Mouse (Mus musculus): ENCODE measurements around the gene Olfr218. TPM values are rescaled to one million over a fixed set of nuclear protein-coding genes. Genes with fewer than 3 reads are reported as not detected.

Olfr218 gene
- polyA plus RNA-seq, 1 experiment from 2014 or later = not detected

- DNase-seq (ENCODE audit: low spot score) (no peak), ATAC-seq (replicated peaks; ENCODE audit: low FRiP score) (no peak)
- Histone ChIP-seq H3K27me3 (replicated peaks; ENCODE audit: control insufficient read depth, insufficient read depth, low read length) (no peaks in the 10 kb centered on the region), H3K9me3 (ENCODE audit: control insufficient read depth, low read length) (no peaks in the 10 kb centered on the region), H3K27ac (ENCODE audit: low read depth, low read length) (no peak overlapping the region), H3K4me2 (no peak overlapping the region), H3K4me1 (replicated peaks; ENCODE audit: control insufficient read depth, insufficient read depth, low read length) (no peaks in the 10 kb centered on the region), H3K36me3 (ENCODE audit: control insufficient read depth, insufficient read depth, low read length) (no peaks in the 10 kb centered on the region), H3K9ac (ENCODE audit: low read depth, low read length) (no peak overlapping the region), H3K4me3 (ENCODE audit: low read depth, low read length) (no peak overlapping the region)
- WGBS = 85% methylated on average over 3 of the region's 3 CpGs
Measured at GRCm38 (mm10) chr1:173249888-173250287, 52.3 kb downstream of the Olfr218 start.

Other genes starting within 250 kb of the Olfr218 start
- not detected in 2 replicates for gene Olfr16, start 247.4 kb upstream of the Olfr218 start, polyA plus RNA-seq (2014; fragmentation: Nextera tagmentation; extraction: Ambion mirVana)
- gene Olfr1408, start 60.4 kb upstream of the Olfr218 start, polyA plus RNA-seq (2014; fragmentation: Nextera tagmentation; extraction: Ambion mirVana) = 0.05 TPM in 1 of 2 replicates, not detected in the other
- not detected in 2 replicates for gene Olfr1406, start 7.2 kb upstream of the Olfr218 start, polyA plus RNA-seq (2014; fragmentation: Nextera tagmentation; extraction: Ambion mirVana)
- not detected in 2 replicates for gene Olfr1404, start 14.6 kb downstream of the Olfr218 start, polyA plus RNA-seq (2014; fragmentation: Nextera tagmentation; extraction: Ambion mirVana)
- gene Fcer1a, start 29.4 kb downstream of the Olfr218 start, polyA plus RNA-seq (2014; fragmentation: Nextera tagmentation; extraction: Ambion mirVana) = 0.16 TPM in 1 of 2 replicates, not detected in the other
- gene Olfr418, start 68.2 kb downstream of the Olfr218 start, polyA plus RNA-seq (2014; fragmentation: Nextera tagmentation; extraction: Ambion mirVana) = not detected in 2 replicates
- gene Mptx2, start 80.0 kb downstream of the Olfr218 start, polyA plus RNA-seq (2014; fragmentation: Nextera tagmentation; extraction: Ambion mirVana) = not detected in 2 replicates
- 15.0 and 16.5 TPM in 2 replicates for gene Ackr1, start 135.9 kb downstream of the Olfr218 start, polyA plus RNA-seq (2014; fragmentation: Nextera tagmentation; extraction: Ambion mirVana)
- gene Aim2, start 153.1 kb downstream of the Olfr218 start, polyA plus RNA-seq (2014; fragmentation: Nextera tagmentation; extraction: Ambion mirVana) = 1.1 and 3.2 TPM in 2 replicates
- 1.1 and 1.5 TPM in 2 replicates for gene Cadm3, start 169.9 kb downstream of the Olfr218 start, polyA plus RNA-seq (2014; fragmentation: Nextera tagmentation; extraction: Ambion mirVana)